Mouse (Mus musculus) thymus, postnatal 14 days (tissue): ENCODE results near the gene Stat5a.

Experiments used
- DNase-seq: peaks from one replicate; pipeline ENCODE4 v3.0.0; 2021

Stat5a gene

GRCm38 (mm10) chr11:100858935-100859578 lies at the start of gene Stat5a:
Stat5a (plus strand) TSS chr11:100859351.
- DNase-seq, result no peak

GRCm38 (mm10) chr11:100810516-100810915 lies 48.6 kb upstream of the Stat5a start:
- DNase-seq, result no peak

DNA sequence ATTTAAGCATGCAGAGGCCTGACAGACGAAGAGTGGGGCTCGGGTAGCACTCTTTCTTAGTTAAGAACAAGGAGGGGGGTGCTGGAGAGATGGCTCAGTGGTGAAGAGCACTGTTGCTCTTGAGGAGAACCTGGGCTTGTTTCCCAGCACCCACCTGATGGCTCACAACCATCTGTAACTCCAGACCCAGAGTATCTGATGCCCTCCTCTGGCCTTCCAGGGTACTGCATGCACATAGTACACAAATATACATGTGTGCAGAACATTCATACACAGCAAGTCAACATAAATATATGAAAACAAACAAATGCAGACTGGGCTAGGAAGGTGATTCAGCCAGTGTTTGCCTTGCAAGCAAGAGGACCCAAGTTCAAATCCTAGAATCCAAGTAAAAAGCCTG lies 48.0 kb upstream of the Stat5a start:
- peak; percentile 32 for DNase-seq

- DNase-seq, result peak; percentile 88
These were observed 44.7 kb upstream of the Stat5a start for GRCm38 (mm10) chr11:100814498-100814897.

DNA sequence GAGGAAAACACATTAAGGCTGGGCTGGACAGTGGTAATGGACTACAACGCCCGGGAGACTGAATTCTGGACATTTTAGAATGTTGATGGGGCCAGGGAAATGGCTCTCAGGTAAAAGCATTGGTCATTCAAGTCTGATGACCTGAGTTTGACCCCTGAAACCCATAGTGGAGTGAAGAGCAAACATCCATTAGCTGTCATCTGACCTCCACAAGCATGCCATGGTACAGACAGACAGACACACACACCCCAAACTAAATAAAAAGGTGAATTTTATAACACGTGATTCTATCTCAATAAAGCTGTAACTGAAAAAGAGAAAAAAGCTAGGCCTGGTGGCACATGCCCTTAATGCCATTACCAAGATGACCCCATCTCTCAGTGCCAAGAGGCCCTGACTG lies 42.8 kb upstream of the Stat5a start:
- no peak for DNase-seq

DNA sequence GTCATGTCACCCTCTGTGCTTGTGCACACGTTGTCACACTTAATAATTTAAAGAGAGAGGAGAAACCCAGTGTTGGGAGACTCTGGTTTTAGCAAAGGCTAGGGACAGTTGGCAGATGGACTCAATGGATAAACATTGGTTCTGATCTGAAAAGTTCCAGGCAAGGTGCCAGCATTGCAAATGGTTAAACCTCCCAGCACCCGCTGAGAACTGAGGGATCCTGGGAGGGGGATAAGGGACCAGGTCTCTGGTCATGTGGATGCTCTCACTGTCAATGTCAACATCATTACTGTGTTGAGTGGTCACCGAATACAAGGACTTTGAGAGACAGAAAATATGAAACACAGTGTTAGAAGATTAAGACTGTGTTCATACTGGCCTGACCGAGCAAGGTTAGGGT lies 42.4 kb upstream of the Stat5a start:
- no peak for DNase-seq

GRCm38 (mm10) chr11:100817311-100817710 lies 41.8 kb upstream of the Stat5a start:
- DNase-seq, result no peak

DNA sequence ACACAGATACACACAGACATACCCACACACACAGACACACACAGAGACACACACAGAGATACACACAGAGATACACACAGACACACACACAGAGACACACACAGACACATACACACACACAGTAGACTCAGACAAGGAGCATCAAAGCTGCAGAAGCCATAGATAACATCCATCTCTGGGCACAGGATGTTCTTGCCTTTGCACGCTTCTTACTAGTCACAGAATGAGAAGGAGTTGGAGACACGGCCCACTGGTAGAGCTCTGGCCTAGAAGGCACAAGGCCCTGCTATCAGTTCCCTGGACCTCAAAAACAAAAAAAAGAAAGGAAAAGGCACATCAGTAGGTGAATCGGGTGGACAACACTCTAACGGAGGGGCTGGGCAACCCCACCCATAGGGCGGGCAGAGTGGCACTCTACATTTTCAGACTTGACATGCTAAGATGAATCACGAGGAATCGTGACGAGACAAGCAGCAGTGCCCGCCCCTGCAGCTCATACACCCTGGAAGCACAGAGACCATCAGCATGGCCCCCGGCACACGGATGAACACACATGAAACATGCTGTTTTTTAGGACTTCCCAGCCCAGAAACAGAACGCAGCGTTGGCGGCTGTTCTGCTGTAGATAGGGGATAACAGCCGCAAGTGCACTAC lies 40.7 kb upstream of the Stat5a start:
- no peak for DNase-seq

DNA sequence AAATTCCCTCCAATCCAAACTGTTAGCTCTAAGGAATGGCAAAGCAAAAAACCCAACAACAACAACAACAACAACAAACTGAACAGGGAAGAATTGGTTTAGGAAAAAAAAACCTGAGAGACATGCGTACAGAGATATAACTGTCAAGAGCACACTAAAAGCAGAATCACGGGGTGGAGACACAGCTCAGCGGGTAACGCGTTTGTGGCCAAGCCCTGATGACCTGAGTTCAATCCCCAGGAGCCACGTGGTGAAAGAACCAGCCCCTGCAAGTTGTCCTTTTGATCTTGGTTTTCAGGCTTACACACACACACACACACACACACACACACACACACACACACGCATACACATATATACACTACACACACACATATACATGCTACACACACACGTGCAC lies 40.1 kb upstream of the Stat5a start:
- no peak for DNase-seq

DNA sequence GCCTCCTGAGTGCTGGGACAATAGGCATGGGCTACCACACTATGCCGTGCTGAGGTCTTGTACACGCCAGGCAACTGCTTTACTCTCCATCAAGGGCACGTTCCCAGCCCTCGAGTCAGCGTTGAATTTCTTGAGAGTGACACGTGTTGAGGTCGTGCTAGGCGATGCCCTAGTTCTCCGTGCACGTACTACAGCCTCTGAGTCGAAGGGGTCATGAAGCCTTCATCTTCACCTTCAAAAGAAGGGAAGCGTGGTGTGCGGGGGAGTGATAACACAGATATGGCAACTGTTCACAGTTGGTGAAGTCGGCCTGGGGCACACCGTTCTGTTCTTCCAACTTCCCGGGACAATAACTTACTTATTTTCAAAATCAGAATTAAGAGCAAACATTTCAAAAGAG lies 39.5 kb upstream of the Stat5a start:
- DNase-seq, result peak; percentile 78

DNA sequence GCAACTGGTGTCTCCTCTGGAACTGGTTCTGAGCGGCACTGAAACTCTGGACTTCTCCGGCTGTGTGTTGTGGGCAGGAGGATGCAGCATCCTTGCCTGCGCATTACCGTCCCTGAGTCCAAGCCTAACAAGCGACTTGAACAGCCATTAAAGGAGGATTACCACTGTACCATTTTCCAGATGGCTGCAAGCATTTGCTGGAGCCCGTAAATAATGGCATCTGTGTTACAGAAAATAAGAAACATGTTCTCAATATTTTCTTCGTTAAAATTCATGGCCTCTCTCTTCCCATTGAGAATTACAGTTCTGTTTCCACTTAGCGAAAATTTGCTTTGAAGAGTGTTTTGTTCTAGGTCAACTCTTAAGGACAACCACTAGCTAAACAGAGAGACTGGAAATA lies 39.1 kb upstream of the Stat5a start:
- no peak for DNase-seq

GRCm38 (mm10) chr11:100821605-100822220 lies 37.4 kb upstream of the Stat5a start:
- no peak for DNase-seq

DNA sequence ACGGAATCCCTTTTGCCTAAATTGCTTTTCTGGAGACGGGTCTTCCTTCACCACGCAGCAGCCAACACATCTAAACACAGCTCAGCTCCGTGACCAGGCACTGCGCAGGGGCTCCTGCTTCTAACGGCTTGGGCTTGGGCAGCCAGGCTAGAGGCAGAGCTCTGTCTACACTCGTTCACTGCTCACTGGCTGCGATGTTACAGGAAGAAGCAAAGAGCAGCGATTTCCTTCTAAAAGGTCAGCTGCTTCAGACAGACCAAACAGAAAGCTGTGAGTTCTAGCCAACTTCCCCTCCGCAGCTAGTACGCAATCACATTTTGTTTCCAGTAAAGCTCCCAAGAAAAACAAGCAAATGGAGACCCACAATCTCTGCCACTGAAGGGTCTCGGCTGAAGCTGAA lies 36.8 kb upstream of the Stat5a start:
- DNase-seq, result peak; percentile 70

GRCm38 (mm10) chr11:100823543-100824313 lies 35.4 kb upstream of the Stat5a start:
- DNase-seq, result peak; percentile 77

GRCm38 (mm10) chr11:100824496-100824895 lies 34.7 kb upstream of the Stat5a start:
- peak; percentile 35 for DNase-seq

- no peak for DNase-seq
These were observed 33.7 kb upstream of the Stat5a start for GRCm38 (mm10) chr11:100825451-100825850.

GRCm38 (mm10) chr11:100826161-100826866 lies 32.8 kb upstream of the Stat5a start:
- DNase-seq, result peak; percentile 69

DNA sequence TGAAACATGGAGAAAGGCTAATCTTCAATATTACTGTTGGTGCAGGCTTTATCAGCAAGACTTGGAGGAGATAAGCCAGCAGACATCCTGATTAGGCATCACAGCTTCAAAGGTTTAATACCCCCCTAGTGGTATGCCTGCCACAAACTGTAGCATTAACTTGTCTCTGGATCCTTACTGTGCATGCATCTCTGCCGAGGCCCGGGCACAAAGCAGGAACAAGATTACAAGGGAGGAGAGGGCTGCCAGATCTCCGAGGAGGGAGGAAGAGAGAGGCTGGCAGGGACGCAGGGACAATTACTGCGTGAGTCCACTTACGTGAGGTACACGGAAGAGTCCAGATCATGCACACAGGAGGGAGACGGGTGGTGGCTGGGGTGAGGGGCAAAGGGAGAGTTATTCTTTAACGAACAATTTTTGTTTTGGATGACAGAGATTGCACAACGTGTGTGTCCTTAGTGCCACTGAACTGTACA lies 30.4 kb upstream of the Stat5a start:
- no peak for DNase-seq

DNA sequence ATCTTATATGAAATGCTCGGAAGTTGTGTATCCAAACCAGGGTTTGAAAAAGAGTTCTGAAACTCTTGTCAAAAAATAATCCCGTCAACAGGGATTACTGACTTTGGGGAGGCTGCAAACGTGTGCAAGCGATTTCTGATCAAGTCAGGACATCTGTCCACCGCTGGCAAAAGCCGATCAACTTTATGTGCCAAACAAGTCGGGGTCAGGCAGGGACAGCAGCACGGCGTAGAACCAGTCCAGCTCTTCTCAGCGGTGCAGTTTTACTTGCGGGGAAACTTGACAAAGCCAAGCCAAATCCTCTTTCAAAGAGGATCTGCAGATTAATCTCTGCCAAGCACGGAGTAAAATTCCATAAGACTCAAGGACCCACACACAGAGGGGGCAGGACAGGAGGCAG lies 29.5 kb upstream of the Stat5a start:
- no peak for DNase-seq

DNA sequence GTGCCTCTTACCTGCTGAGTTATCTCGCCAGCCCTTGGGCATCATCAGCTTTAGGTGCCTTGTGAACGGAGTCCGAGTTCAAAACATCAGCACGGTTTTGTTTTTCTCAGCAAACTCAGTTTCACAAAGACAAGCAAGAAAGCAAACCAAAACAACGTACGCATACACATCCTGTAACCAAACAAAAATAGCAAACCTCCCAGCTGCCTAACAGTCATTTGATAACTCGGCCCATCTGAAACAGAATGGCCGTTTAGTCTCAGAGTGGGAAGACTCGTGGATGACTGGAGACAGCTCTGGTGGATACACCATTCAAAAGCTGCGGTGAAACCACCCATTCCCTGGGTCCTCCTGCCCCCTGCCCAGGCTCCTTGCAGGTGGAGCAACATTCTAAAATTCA lies 27.8 kb upstream of the Stat5a start:
- no peak for DNase-seq

DNA sequence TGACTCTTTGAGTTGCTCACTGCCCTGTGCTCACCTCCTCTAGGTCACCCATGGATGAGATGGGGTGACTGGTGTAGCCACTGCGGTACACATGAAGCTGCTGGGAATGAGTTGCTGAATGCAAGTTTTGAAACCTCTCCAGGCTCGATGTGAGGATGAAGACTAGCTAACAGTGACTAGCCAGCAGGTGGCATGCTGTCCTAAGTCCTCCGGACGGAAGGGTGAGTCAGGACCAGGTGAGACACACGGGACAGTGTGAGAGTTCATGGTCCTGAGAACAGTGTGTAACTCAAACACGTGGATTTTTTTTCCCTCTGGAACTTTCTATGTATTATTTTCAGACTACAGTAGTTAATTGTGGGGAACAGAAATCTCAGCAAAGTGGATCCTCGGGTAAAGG lies 25.7 kb upstream of the Stat5a start:
- peak; percentile 40 for DNase-seq

DNA sequence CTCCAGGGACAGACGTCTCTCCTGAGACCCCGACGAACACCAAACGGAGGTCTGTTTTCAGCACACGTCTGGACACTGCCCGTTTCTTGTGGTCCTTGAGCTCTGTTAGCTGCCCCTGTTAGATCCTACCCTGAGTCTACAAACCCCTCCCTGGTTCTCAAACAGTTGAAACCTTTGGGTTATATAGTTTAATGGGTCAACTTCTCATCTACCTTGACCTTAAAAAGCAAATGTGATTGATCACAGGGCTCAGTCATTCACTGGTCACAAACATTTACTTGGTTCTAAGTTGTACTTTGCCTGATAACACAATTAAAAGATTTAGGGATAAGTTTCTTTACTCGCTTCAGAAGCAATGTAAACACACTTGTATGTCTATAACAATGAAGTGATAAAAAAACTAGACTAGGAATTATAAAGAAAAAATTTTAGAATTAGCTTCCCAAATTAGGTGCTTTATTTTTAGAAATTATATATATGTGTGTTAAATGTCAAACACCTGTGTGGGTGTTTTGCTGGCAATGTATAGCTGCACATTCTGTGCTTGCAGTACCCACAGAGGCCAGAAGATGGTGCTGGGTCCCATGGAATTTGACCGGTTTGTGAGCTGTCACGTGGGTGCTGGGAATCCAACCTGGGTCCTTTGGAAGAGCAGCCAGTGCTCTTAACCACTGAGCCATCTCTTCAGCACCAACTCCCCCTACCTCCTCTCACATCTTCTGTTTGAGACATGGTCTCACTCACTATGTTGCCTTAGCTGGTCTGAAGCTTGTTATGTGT lies 22.0 kb upstream of the Stat5a start:
- DNase-seq, result peak; percentile 52
